Mouse (Mus musculus): ENCODE measurements at regions not wholly inside any gene's neighbourhood (a gene's known extent, or its start where the extent isn't known, plus 50 kb on each side); places are given as distances from the start of the nearest gene placed in this dataset.

DNA sequence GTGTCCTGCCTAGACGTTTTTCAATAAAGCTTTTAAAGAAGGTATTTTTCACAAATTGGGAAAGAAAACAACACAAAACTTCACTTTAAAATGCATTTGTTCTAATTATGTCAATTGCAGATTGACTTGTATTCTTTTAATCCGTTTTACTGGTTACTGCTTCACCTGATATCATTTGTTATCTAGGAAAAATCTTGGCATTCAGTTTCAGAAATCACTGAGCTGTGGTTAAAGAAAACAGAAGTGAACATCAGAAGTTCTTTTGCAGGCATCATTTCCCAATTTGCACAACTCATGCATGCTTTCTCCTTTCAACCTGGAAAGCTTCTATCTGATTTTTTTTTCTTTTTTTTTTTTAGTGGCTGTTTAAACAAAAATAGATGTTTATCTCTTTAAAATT lies 780.6 kb downstream of the Dach1 start:
- Histone ChIP-seq H3K4me3 (ENCODE audit: insufficient read depth, low read depth, low read length) (no peak overlapping the region), H3K27me3 (ENCODE audit: control insufficient read depth, insufficient read depth, low read length) (no peaks in the 10 kb centered on the region), H3K4me1 (ENCODE audit: control insufficient read depth, insufficient read depth, low read length) (no peaks in the 10 kb centered on the region), H3K9ac (ENCODE audit: low read depth, low read length) (no peak overlapping the region), H3K36me3 (ENCODE audit: control insufficient read depth, insufficient read depth, low read length) (no peaks in the 10 kb centered on the region), H3K27ac (replicated peaks; ENCODE audit: insufficient read depth, low read depth, low read length) (no peak overlapping the region), H3K79me2 (ENCODE audit: control insufficient read depth, insufficient read depth, low read length) (no peaks in the 10 kb centered on the region)
- no peak for TF ChIP-seq POLR2A (IDR thresholded peaks at IDR 0.05; ENCODE audit: extremely low read depth, insufficient read depth, low read length)
- no peak for TF ChIP-seq CTCF (IDR thresholded peaks at IDR 0.05; ENCODE audit: low read depth, low read length)
- DNase-seq (ENCODE audit: extremely low read depth, low read depth, low spot score), result no peak
- WGBS, result 47% methylated on average over 2 of the region's 2 CpGs

DNA sequence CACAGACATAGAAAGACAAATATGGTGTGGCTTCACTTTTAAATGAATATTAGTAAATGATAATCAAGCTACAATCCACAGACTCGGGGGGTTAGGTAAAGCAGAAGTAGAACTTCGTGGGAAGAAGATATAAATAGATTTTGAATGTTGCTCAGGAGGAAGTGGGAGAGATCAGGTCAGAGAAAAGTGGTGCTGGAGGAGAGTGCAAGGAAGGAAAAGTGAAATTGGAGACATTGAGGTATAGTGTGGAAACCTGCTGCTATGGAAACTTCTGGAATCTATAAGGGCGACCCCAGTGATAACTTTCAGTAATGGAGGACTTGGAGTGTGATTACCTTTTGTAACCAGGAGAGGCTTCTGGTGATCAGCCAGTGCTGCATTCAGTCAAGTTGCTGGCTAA lies 789.4 kb downstream of the Dach1 start:
- Histone ChIP-seq H3K4me1 (ENCODE audit: control insufficient read depth, insufficient read depth, low read length) (no peaks in the 10 kb centered on the region), H3K27ac (replicated peaks; ENCODE audit: insufficient read depth, low read depth, low read length) (no peak overlapping the region), H3K9ac (ENCODE audit: low read depth, low read length) (no peak overlapping the region), H3K79me2 (ENCODE audit: control insufficient read depth, insufficient read depth, low read length) (no peaks in the 10 kb centered on the region), H3K4me3 (ENCODE audit: insufficient read depth, low read depth, low read length) (no peak overlapping the region), H3K36me3 (ENCODE audit: control insufficient read depth, insufficient read depth, low read length) (no peaks in the 10 kb centered on the region), H3K27me3 (ENCODE audit: control insufficient read depth, insufficient read depth, low read length) (no peaks in the 10 kb centered on the region)
- DNase-seq (ENCODE audit: extremely low read depth, low read depth, low spot score), result no peak
- WGBS, result 59% methylated on average over 3 of the region's 3 CpGs
- TF ChIP-seq CTCF (IDR thresholded peaks at IDR 0.05; ENCODE audit: low read depth, low read length), result no peak

DNA sequence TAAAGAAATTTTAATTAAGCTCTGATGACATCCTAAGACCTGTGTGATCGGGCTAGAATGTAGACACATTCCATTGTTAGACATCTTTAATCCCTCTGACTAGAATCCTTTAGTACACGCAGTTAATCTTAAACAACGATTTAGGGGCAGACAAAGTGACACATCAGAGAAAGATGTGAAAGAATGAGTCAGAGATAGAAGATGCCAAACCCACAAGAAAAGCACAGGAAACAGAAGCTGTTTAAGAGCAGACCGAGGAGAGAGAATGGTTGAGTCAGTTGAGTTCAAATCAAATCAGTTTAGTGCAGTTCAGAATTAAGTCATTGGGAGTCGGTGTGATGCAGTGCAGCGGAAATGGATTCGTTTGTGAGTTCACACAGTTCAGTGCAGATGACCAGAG lies 812.6 kb downstream of the Dach1 start:
- Histone ChIP-seq H3K36me3 (ENCODE audit: control insufficient read depth, insufficient read depth, low read length) (no peaks in the 10 kb centered on the region), H3K27ac (replicated peaks; ENCODE audit: insufficient read depth, low read depth, low read length) (no peak overlapping the region), H3K4me3 (ENCODE audit: insufficient read depth, low read depth, low read length) (no peak overlapping the region), H3K27me3 (ENCODE audit: control insufficient read depth, insufficient read depth, low read length) (no peaks in the 10 kb centered on the region), H3K79me2 (ENCODE audit: control insufficient read depth, insufficient read depth, low read length) (no peaks in the 10 kb centered on the region), H3K9ac (ENCODE audit: low read depth, low read length) (no peak overlapping the region), H3K4me1 (ENCODE audit: control insufficient read depth, insufficient read depth, low read length) (no peaks in the 10 kb centered on the region)
- WGBS, result 84% methylated on average over 7 of the region's 7 CpGs
- TF ChIP-seq POLR2A (IDR thresholded peaks at IDR 0.05; ENCODE audit: extremely low read depth, insufficient read depth, low read length) (no peak), CTCF (IDR thresholded peaks at IDR 0.05; ENCODE audit: low read depth, low read length) (no peak)
- no peak for DNase-seq (ENCODE audit: extremely low read depth, low read depth, low spot score)

DNA sequence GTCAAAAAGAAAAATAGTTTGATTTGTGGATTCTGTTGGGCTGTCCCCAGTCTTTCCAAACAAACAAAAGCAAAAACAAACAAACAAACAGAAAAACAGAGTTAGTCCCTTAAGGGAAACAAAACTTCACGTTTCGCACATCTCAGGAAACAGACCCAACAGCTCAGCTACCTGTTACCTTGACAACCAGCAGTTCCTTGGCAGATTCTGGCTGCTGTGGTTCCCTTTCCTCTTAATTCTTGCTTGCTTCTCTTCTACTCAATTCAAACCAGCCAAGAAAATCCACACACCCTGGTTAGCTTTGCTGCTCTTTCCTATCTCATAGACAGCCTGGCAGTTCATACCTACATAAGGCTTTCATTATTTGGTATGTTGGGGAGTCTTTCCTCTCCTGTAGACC lies 821.6 kb downstream of the Dach1 start:
- no peak overlapping the region for H3K4me3 ChIP-seq (ENCODE audit: insufficient read depth, low read depth, low read length)
- no peaks in the 10 kb centered on the region for H3K79me2 ChIP-seq (ENCODE audit: control insufficient read depth, insufficient read depth, low read length)
- no peaks in the 10 kb centered on the region for H3K27me3 ChIP-seq (ENCODE audit: control insufficient read depth, insufficient read depth, low read length)
- H3K9ac ChIP-seq (ENCODE audit: low read depth, low read length), result no peak overlapping the region
- WGBS, result 67% methylated on average over 2 of the region's 2 CpGs
- TF ChIP-seq CTCF (IDR thresholded peaks at IDR 0.05; ENCODE audit: low read depth, low read length) (no peak), POLR2A (IDR thresholded peaks at IDR 0.05; ENCODE audit: extremely low read depth, insufficient read depth, low read length) (no peak)
- no peak for DNase-seq (ENCODE audit: extremely low read depth, low read depth, low spot score)
- H3K27ac ChIP-seq (replicated peaks; ENCODE audit: insufficient read depth, low read depth, low read length), result no peak overlapping the region
- no peaks in the 10 kb centered on the region for H3K4me1 ChIP-seq (ENCODE audit: control insufficient read depth, insufficient read depth, low read length)
- no peaks in the 10 kb centered on the region for H3K36me3 ChIP-seq (ENCODE audit: control insufficient read depth, insufficient read depth, low read length)

DNA sequence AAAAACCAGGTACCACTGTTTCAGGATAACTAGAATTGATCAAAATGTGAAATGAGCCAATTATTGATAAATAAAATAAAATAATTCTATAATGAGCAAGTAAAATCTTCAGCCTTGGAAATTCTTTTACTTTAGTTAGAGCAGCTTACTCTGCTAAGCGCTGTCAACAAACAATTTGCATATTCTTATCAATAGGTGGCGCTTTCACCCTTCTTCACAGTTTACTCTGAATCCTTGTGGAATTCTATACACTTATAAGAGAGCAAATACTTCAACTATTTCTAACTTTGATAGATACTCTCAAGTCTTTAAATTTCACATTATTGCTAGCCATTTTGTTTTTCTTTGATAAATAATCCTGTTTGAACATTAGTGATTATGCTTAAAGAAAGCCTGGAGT lies 812.5 kb upstream of the Klhl1 start:
- no peak overlapping the region for H3K9ac ChIP-seq (ENCODE audit: low read depth, low read length)
- H3K27ac ChIP-seq (replicated peaks; ENCODE audit: insufficient read depth, low read depth, low read length), result no peak overlapping the region
- H3K27me3 ChIP-seq (ENCODE audit: control insufficient read depth, insufficient read depth, low read length), result no peaks in the 10 kb centered on the region
- 11% methylated on average over 2 of the region's 2 CpGs for WGBS
- H3K4me3 ChIP-seq (ENCODE audit: insufficient read depth, low read depth, low read length), result no peak overlapping the region
- DNase-seq (ENCODE audit: extremely low read depth, low read depth, low spot score), result peak; percentile 1
- H3K4me1 ChIP-seq (ENCODE audit: control insufficient read depth, insufficient read depth, low read length), result no peaks in the 10 kb centered on the region
- no peaks in the 10 kb centered on the region for H3K36me3 ChIP-seq (ENCODE audit: control insufficient read depth, insufficient read depth, low read length)
- TF ChIP-seq POLR2A (IDR thresholded peaks at IDR 0.05; ENCODE audit: extremely low read depth, insufficient read depth, low read length) (no peak), CTCF (IDR thresholded peaks at IDR 0.05; ENCODE audit: low read depth, low read length) (no peak)
- no peaks in the 10 kb centered on the region for H3K79me2 ChIP-seq (ENCODE audit: control insufficient read depth, insufficient read depth, low read length)

DNA sequence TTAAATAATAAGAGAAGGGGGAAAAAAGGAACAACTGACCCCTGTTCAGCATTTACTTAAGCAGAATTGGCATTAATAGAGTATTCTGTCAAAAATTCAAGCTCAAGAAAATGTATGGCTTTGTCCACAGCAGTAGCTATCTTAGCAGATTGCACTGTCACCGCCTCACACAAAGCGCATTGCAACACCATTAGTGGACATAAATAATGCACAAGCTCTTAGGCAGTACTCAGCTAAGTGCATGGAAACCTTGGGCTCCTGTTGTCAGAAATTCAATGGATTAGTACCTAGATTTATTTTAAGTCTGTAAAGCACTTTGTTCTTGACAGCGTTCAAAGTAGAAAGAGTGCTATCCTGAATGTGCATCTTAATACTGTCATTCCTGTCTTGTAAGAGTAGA lies 811.1 kb upstream of the Klhl1 start:
- DNase-seq (ENCODE audit: extremely low read depth, low read depth, low spot score), result no peak
- H3K36me3 ChIP-seq (ENCODE audit: control insufficient read depth, insufficient read depth, low read length), result no peaks in the 10 kb centered on the region
- TF ChIP-seq CTCF (IDR thresholded peaks at IDR 0.05; ENCODE audit: low read depth, low read length) (no peak), POLR2A (IDR thresholded peaks at IDR 0.05; ENCODE audit: extremely low read depth, insufficient read depth, low read length) (no peak)
- H3K27ac ChIP-seq (replicated peaks; ENCODE audit: insufficient read depth, low read depth, low read length), result no peak overlapping the region
- no peak overlapping the region for H3K9ac ChIP-seq (ENCODE audit: low read depth, low read length)
- WGBS, result 78% methylated on average over 3 of the region's 3 CpGs
- H3K79me2 ChIP-seq (ENCODE audit: control insufficient read depth, insufficient read depth, low read length), result no peaks in the 10 kb centered on the region
- H3K4me3 ChIP-seq (ENCODE audit: insufficient read depth, low read depth, low read length), result no peak overlapping the region
- H3K4me1 ChIP-seq (ENCODE audit: control insufficient read depth, insufficient read depth, low read length), result no peaks in the 10 kb centered on the region
- H3K27me3 ChIP-seq (ENCODE audit: control insufficient read depth, insufficient read depth, low read length), result no peaks in the 10 kb centered on the region
